Mouse (Mus musculus) liver (tissue): Measurements from ENCODE around the gene Cacna2d3.

ENCODE experiments used
- DNase-seq: peaks from one replicate; pipeline ENCODE4 v3.0.0-alpha.2; 2020; ENCODE audit warnings: mixed read lengths

Cacna2d3 gene

DNA sequence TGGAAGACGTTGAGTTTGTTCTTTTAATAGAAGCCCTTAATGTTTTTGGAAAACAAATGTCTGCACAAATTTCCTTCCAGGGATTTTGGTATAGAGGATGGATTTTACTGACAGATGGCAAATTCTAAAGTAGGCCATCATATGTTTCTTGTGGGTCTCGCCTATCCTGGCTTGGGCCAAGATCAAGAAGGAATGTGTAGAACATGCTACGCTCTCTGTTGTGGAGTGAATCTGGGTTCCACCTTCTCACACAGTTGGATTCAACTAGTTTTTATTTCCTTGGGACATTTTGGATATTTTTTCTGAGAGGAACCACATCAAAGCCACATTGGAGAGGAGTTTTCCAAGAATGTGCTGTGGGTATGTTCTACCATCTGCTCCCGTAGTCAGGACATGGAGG is 835.0 kb downstream of the Cacna2d3 start:
- no peak for DNase-seq

DNA sequence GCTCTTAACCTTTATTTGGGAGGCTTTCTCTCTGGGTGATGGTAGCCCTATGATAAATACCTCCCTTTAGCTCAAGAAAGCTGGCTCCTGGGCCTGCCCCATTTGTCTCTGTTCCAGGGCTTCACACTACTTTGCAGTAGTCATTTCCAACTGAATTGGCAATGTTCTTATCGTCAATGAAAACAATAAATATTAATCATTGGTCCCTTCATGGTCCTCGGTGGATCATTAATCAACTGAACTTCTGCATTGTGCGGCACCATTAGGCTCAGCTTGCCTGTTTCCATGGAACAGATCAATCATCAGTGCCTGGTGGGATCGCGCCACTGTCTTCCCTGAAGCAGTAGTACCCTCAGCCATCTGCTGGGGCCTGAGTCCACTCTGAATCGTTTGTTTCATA is 850.7 kb downstream of the Cacna2d3 start:
- DNase-seq = no peak

GRCm38 (mm10) chr14:28870382-28870781 is 851.3 kb downstream of the Cacna2d3 start:
- DNase-seq = no peak

- DNase-seq = no peak
These were observed 856.7 kb downstream of the Cacna2d3 start for GRCm38 (mm10) chr14:28864925-28865324.

DNA sequence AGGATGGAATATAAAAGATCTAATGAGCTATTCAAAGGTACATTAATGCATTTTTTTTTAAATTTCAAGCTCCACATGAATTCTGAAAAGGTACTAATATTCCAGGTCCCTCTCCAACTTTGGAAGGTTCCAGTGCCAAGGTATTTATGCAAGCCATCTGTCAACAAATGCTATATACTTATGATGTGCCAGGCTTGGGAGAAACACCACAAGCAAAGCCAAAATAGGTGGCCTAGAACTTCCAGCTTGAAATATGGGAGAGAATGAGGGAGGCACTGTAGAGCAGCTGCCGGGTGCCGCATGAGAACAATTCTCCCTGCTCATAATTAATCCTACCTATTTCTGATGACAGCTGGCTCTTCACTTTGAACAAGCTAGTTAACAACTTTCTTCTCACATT is 860.5 kb downstream of the Cacna2d3 start:
- DNase-seq = no peak
